Mouse (Mus musculus) MEL (cell line): ENCODE measurements around the gene Pglyrp2. TPM values are rescaled to one million over a fixed set of nuclear protein-coding genes. Genes with fewer than 3 reads are reported as not detected.

Experiments
- DNase-seq: peaks from one replicate; pipeline ENCODE4 v3.0.0; 2011; ENCODE audit warnings: low read depth, low spot score
- H3K27ac ChIP-seq: 2 replicates; pipeline ENCODE4 v1.5.1; 2012; ENCODE audit warnings: low read depth, mild to moderate bottlenecking, control low read depth, low read length, moderate library complexity; ENCODE audit not compliant: control insufficient read depth
- H3K27me3 ChIP-seq, 2 experiments: fragments of 150-350 bp in 1 of 2; sonication (generic) in 1 of 2; 2 replicates each; pipeline ENCODE4 v1.6.1; 2012; ENCODE audit warnings: low read length in 2 of 2, mild to moderate bottlenecking in 2 of 2, improper control_type of control experiment in 1 of 2, moderate library complexity in 1 of 2; ENCODE audit not compliant: insufficient read depth in 2 of 2, control insufficient read depth in 1 of 2
- H3K36me3 ChIP-seq, 2 experiments: 2 replicates each; pipeline ENCODE4 v1.6.1; 2012 to 2014; ENCODE audit warnings: low read length in 2 of 2, improper control_type of control experiment in 1 of 2, inconsistent platforms in 1 of 2, mild to moderate bottlenecking in 1 of 2; ENCODE audit not compliant: insufficient read depth in 2 of 2, control insufficient read depth in 1 of 2
- H3K4me1 ChIP-seq, 2 experiments: fragments of 150-350 bp in 1 of 2; sonication (generic) in 1 of 2; 2 replicates each; pipeline ENCODE4 v1.6.1; 2012; ENCODE audit warnings: low read length in 2 of 2, improper control_type of control experiment in 1 of 2, mild to moderate bottlenecking in 1 of 2; ENCODE audit not compliant: insufficient read depth in 2 of 2, control insufficient read depth in 1 of 2
- H3K4me3 ChIP-seq, 2 experiments: fragments of 150-350 bp in 1 of 2; sonication (generic) in 1 of 2; 2 replicates each; pipeline ENCODE4 v1.5.1; 2012; ENCODE audit warnings: low read depth in 2 of 2, low read length in 2 of 2, mild to moderate bottlenecking in 2 of 2, moderate library complexity in 2 of 2, control low read depth in 1 of 2, improper control_type of control experiment in 1 of 2; ENCODE audit not compliant: control insufficient read depth in 1 of 2, insufficient read depth in 1 of 2
- H3K79me2 ChIP-seq: 2 replicates; pipeline ENCODE4 v1.6.1; 2012; ENCODE audit warnings: mild to moderate bottlenecking, low read length, moderate library complexity; ENCODE audit not compliant: control insufficient read depth, poor library complexity, insufficient read depth
- H3K9ac ChIP-seq: 2 replicates; pipeline ENCODE4 v1.6.1; 2012; ENCODE audit warnings: low read depth, mild to moderate bottlenecking, control low read depth, low read length, moderate library complexity; ENCODE audit not compliant: control insufficient read depth, poor library complexity, severe bottlenecking
- H3K9me3 ChIP-seq: fragments of 150-350 bp; sonication (generic); replicated peaks from 2 replicates; pipeline ENCODE4 v1.6.1; 2012; ENCODE audit warnings: mild to moderate bottlenecking, low read length, improper control_type of control experiment, moderate library complexity; ENCODE audit not compliant: insufficient read depth
- BHLHE40 ChIP-seq: IDR thresholded peaks from 2 replicates; pipeline ENCODE4 v1.6.1; 2012; ENCODE audit warnings: low read depth, mild to moderate bottlenecking, inconsistent platforms, low read length, improper control_type of control experiment, borderline replicate concordance
- CHD1 ChIP-seq: IDR thresholded peaks from 2 replicates; pipeline ENCODE4 v1.6.1; 2012; ENCODE audit warnings: low read depth, mild to moderate bottlenecking, inconsistent platforms, low read length, improper control_type of control experiment
- CHD2 ChIP-seq: IDR thresholded peaks from 2 replicates; pipeline ENCODE4 v1.6.1; 2011; ENCODE audit warnings: low read length, improper control_type of control experiment
- E2F4 ChIP-seq: IDR thresholded peaks from 2 replicates; pipeline ENCODE4 v1.6.1; 2011; ENCODE audit warnings: low read depth, low read length, improper control_type of control experiment, borderline replicate concordance
- ELF1 ChIP-seq: IDR thresholded peaks from 2 replicates; pipeline ENCODE4 v1.6.1; 2014; ENCODE audit warnings: low read depth, mild to moderate bottlenecking, inconsistent platforms, low read length, improper control_type of control experiment, moderate library complexity
- EP300 ChIP-seq, 2 experiments: IDR thresholded peaks; 2 replicates each; pipeline ENCODE4 v1.6.1; 2011; ENCODE audit warnings: improper control_type of control experiment in 2 of 2, low read length in 2 of 2, low read depth in 1 of 2, mild to moderate bottlenecking in 1 of 2
- ETS1 ChIP-seq: IDR thresholded peaks from 2 replicates; pipeline ENCODE4 v1.6.1; 2012; ENCODE audit warnings: low read depth, mild to moderate bottlenecking, inconsistent platforms, low read length, improper control_type of control experiment, moderate library complexity
- GABPA ChIP-seq: IDR thresholded peaks from 2 replicates; pipeline ENCODE4 v1.6.1; 2012; ENCODE audit warnings: low read depth, mild to moderate bottlenecking, inconsistent platforms, low read length, improper control_type of control experiment, moderate library complexity
- JUND ChIP-seq: IDR thresholded peaks from 2 replicates; pipeline ENCODE4 v1.6.1; 2011; ENCODE audit warnings: low read depth, mild to moderate bottlenecking, improper control_type of control experiment, low read length
- KAT2A ChIP-seq: conservative IDR thresholded peaks from 2 replicates; pipeline ENCODE4 v1.6.1; 2012; ENCODE audit warnings: low read depth, low read length, improper control_type of control experiment, inconsistent platforms
- MAZ ChIP-seq: IDR thresholded peaks from 2 replicates; pipeline ENCODE4 v1.6.1; 2012; ENCODE audit warnings: low read depth, mild to moderate bottlenecking, inconsistent platforms, low read length, improper control_type of control experiment
- MEF2A ChIP-seq: IDR thresholded peaks from 2 replicates; pipeline ENCODE4 v1.6.1; 2014; ENCODE audit warnings: low read depth, mild to moderate bottlenecking, inconsistent platforms, low read length, improper control_type of control experiment; ENCODE audit not compliant: poor library complexity, insufficient replicate concordance, severe bottlenecking; ENCODE audit errors: extremely low read depth
- MYB ChIP-seq: IDR thresholded peaks from 2 replicates; pipeline ENCODE4 v1.6.1; 2011; ENCODE audit warnings: mild to moderate bottlenecking, low read depth, low read length, improper control_type of control experiment
- NELFE ChIP-seq: IDR thresholded peaks from 2 replicates; pipeline ENCODE4 v1.6.1; 2011; ENCODE audit warnings: low read depth, low read length, improper control_type of control experiment
- NRF1 ChIP-seq: IDR thresholded peaks from 2 replicates; pipeline ENCODE4 v1.6.1; 2014; ENCODE audit warnings: low read depth, mild to moderate bottlenecking, inconsistent platforms, low read length, improper control_type of control experiment, moderate library complexity; ENCODE audit not compliant: poor library complexity, insufficient read depth, severe bottlenecking
- POLR2A ChIP-seq, 2 experiments: IDR thresholded peaks; 2 replicates each; pipeline ENCODE4 v1.6.1; 2011 to 2012; ENCODE audit warnings: low read length in 2 of 2, mild to moderate bottlenecking in 2 of 2, control low read depth in 1 of 2, improper control_type of control experiment in 1 of 2, low read depth in 1 of 2, moderate library complexity in 1 of 2; ENCODE audit not compliant: control insufficient read depth in 1 of 2, insufficient read depth in 1 of 2, poor library complexity in 1 of 2
- RAD21 ChIP-seq: IDR thresholded peaks from 2 replicates; pipeline ENCODE4 v1.6.1; 2011; ENCODE audit warnings: mild to moderate bottlenecking, low read depth, low read length, improper control_type of control experiment
- RCOR1 ChIP-seq: IDR thresholded peaks from 2 replicates; pipeline ENCODE4 v1.6.1; 2012; ENCODE audit warnings: low read depth, mild to moderate bottlenecking, inconsistent platforms, low read length, improper control_type of control experiment
- SIN3A ChIP-seq: IDR thresholded peaks from 2 replicates; pipeline ENCODE4 v1.6.1; 2012; ENCODE audit warnings: low read length, improper control_type of control experiment, inconsistent platforms
- TAL1 ChIP-seq: IDR thresholded peaks from 2 replicates; pipeline ENCODE4 v1.6.1; 2012; ENCODE audit warnings: mild to moderate bottlenecking, inconsistent platforms, low read length, moderate library complexity, mixed read lengths
- UBTF ChIP-seq: IDR thresholded peaks from 2 replicates; pipeline ENCODE4 v1.6.1; 2012; ENCODE audit warnings: low read depth, mild to moderate bottlenecking, inconsistent platforms, low read length, improper control_type of control experiment, moderate library complexity, borderline replicate concordance; ENCODE audit not compliant: insufficient read depth
- USF2 ChIP-seq, 2 experiments: IDR thresholded peaks; 2 replicates each; pipeline ENCODE4 v1.6.1; 2011 to 2012; ENCODE audit warnings: improper control_type of control experiment in 2 of 2, low read length in 2 of 2, borderline replicate concordance in 1 of 2, inconsistent platforms in 1 of 2, low read depth in 1 of 2, mild to moderate bottlenecking in 1 of 2; ENCODE audit not compliant: insufficient read depth in 1 of 2
- ZMIZ1 ChIP-seq: IDR thresholded peaks from 2 replicates; pipeline ENCODE4 v1.6.1; 2012; ENCODE audit warnings: low read depth, mild to moderate bottlenecking, inconsistent platforms, low read length, improper control_type of control experiment, moderate library complexity
- ZNF384 ChIP-seq: IDR thresholded peaks from 2 replicates; pipeline ENCODE4 v1.6.1; 2012; ENCODE audit warnings: low read depth, mild to moderate bottlenecking, inconsistent platforms, low read length, improper control_type of control experiment
- polyA plus RNA-seq, 2 experiments: library from polyadenylated mRNA; stranded (reverse) in 1 of 2; unstranded in 1 of 2; fragments of >175 nt in 1 of 2; fragments of >200 nt in 1 of 2; gene quantifications; 2 replicates each; pipeline versions ENCODE4 v1.2.1 to v1.2.4; 2012; ENCODE audit warnings: low replicate concordance in 2 of 2, low read depth in 1 of 2; ENCODE audit not compliant: insufficient read length in 2 of 2, insufficient read depth in 1 of 2, missing spikeins in 1 of 2
- total RNA-seq: library from RNA; depleted of rRNA; stranded (reverse); fragments of 300-350 nt; gene quantifications from 2 replicates; pipeline ENCODE4 v1.2.3, GENCODE M21; 2012

The Pglyrp2 gene
- total and polyA plus RNA-seq, 3 experiments, result 1.8 to 3.5 TPM; not detected in 1

DNA sequence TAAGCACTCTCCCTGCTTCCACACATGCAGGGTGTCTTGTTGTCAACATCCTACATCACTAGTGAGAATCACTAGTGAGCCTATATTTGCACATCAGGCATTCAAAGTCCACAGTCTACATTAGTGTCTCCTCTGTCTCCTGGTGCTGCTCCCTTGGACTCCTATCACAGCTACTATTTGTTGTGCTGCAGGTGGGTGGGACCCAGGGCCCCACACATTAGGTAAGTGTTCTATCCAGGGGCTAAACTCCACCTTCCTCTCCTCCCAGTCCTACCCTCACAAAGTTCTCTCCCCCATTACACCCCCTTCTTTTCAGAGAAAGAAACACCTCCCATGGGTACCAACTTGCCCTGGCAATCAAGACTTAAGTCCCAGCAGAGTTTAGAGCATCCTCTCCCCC lies 2.6 kb upstream of the Pglyrp2 start:
- Histone ChIP-seq H3K79me2 (no peaks in the 10 kb centered on the region), H3K4me3 (no peak overlapping the region), H3K9me3 (no peaks in the 10 kb centered on the region), H3K27me3 (peaks cover 0 to 3% of the 10 kb centered on the region in 2 experiments; a peak in 3 of 4 replicates), H3K9ac (no peak overlapping the region), H3K36me3 (peaks cover 0 to 6% of the 10 kb centered on the region in 2 experiments; a peak in 2 of 4 replicates), H3K27ac (no peak overlapping the region), H3K4me1 (peaks cover 2 to 9% of the 10 kb centered on the region in 2 experiments; a peak in 3 of 4 replicates)
- no peak for TF ChIP-seq BHLHE40
- TF ChIP-seq GABPA, result no peak
- no peak for TF ChIP-seq CHD2
- TF ChIP-seq RCOR1, result no peak
- TF ChIP-seq ZMIZ1, result no peak
- no peak for TF ChIP-seq NRF1
- TF ChIP-seq TAL1, result no peak
- TF ChIP-seq ETS1, result no peak
- TF ChIP-seq E2F4, result no peak
- no peak for TF ChIP-seq NELFE
- no peak for TF ChIP-seq MAZ
- no peak for TF ChIP-seq JUND
- TF ChIP-seq SIN3A, result no peak
- TF ChIP-seq CHD1, result no peak
- DNase-seq, result no peak

DNA sequence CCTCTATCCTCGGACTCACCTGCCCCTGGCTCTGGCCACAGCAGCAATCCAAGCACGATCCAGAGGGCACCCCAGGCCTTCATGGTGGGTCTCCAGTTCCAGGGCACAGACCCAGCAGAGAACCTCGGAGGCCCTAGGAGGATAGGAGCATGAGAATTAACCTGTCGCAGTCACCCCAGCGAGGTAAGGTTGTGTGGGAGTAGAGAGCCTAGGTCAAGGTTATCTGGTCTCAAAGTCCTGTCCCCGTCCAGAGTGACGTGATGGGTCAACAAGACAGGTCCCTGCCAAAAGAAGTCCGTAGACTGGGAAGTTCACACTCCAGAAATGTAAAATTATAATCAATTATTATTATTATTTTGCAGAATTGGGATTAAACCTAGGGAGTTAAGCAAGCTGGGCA lies 3.2 kb downstream of the Pglyrp2 start:
- Histone ChIP-seq H3K79me2 (no peaks in the 10 kb centered on the region), H3K9ac (no peak overlapping the region), H3K36me3 (peaks cover 0 to 6% of the 10 kb centered on the region in 2 experiments; a peak in 2 of 4 replicates), H3K4me3 (no peak overlapping the region), H3K9me3 (no peaks in the 10 kb centered on the region), H3K27me3 (no peaks in the 10 kb centered on the region), H3K27ac (no peak overlapping the region), H3K4me1 (peaks cover 2 to 9% of the 10 kb centered on the region in 2 experiments; a peak in 3 of 4 replicates)
- TF ChIP-seq ETS1, result no peak
- TF ChIP-seq UBTF, result no peak
- TF ChIP-seq CHD1, result no peak
- no peak for TF ChIP-seq ZMIZ1
- no peak for TF ChIP-seq MYB
- TF ChIP-seq TAL1, result no peak
- TF ChIP-seq MAZ, result no peak
- TF ChIP-seq NELFE, result no peak
- no peak for TF ChIP-seq ZNF384
- no peak for TF ChIP-seq USF2 (IDR thresholded peaks at IDR 0.05; ENCODE audit: borderline replicate concordance in 1 of 2, insufficient read depth in 1 of 2, low read depth in 1 of 2, low read length in 2 of 2)
- no peak for TF ChIP-seq ELF1
- no peak for TF ChIP-seq POLR2A (IDR thresholded peaks at IDR 0.05; ENCODE audit: control insufficient read depth in 1 of 2, insufficient read depth in 1 of 2, low read depth in 1 of 2, low read length in 2 of 2, poor library complexity in 1 of 2)
- no peak for TF ChIP-seq MEF2A
- no peak for TF ChIP-seq RAD21
- TF ChIP-seq EP300 (IDR thresholded peaks at IDR 0.05; ENCODE audit: low read depth in 1 of 2, low read length in 2 of 2), result no peak
- TF ChIP-seq KAT2A, result no peak
- TF ChIP-seq GABPA, result no peak
- no peak for DNase-seq
